Mouse (Mus musculus) liver, embryonic 14.5 days (tissue): ENCODE results near the gene Pappa. TPM values are rescaled to one million over a fixed set of nuclear protein-coding genes. Genes with fewer than 3 reads are reported as not detected.

Experiments used
- ATAC-seq: fragments of 200-750 bp; cut with Nextera tagmentation; 2 replicates; pipeline ENCODE4 v1.8.0; 2017; ENCODE audit warnings: moderate number of reproducible peaks, mild to moderate bottlenecking, moderate library complexity; ENCODE audit not compliant: insufficient read depth
- DNase-seq, 3 experiments: peaks; one replicate each; pipeline ENCODE4 v3.0.0-alpha.2; 2012 to 2013; ENCODE audit warnings: low read depth in 3 of 3, low spot score in 3 of 3
- H3K27ac ChIP-seq: fragments of 300-500 bp; sonication (generic); 2 replicates; pipeline ENCODE4 v1.5.1; 2014; ENCODE audit warnings: moderate library complexity, mild to moderate bottlenecking, control low read depth, inconsistent platforms
- H3K27me3 ChIP-seq: fragments of 300-500 bp; sonication (generic); 2 replicates; pipeline ENCODE4 v1.6.1; 2014; ENCODE audit warnings: mild to moderate bottlenecking, low read length, moderate library complexity; ENCODE audit not compliant: control insufficient read depth, insufficient read depth
- H3K36me3 ChIP-seq: fragments of 300-500 bp; sonication (generic); replicated peaks from 2 replicates; pipeline ENCODE4 v1.6.1; 2014; ENCODE audit warnings: low read depth; ENCODE audit not compliant: control insufficient read depth, insufficient read depth
- H3K4me1 ChIP-seq, 2 experiments: fragments of 200-500 bp in 1 of 2; fragments of 300-500 bp in 1 of 2; sonication (generic) in 1 of 2; replicated peaks; 2 replicates each; pipeline ENCODE4 v1.6.1; 2012 to 2014; ENCODE audit warnings: antibody characterized with exemption in 1 of 2, inconsistent platforms in 1 of 2, low read length in 1 of 2; ENCODE audit not compliant: control insufficient read depth in 2 of 2, insufficient read depth in 2 of 2
- H3K4me2 ChIP-seq: fragments of 300-500 bp; sonication (generic); 2 replicates; pipeline ENCODE4 v1.6.1; 2014; ENCODE audit warnings: low read depth, mild to moderate bottlenecking, control low read depth, moderate library complexity
- H3K4me3 ChIP-seq, 2 experiments: fragments of 200-500 bp in 1 of 2; fragments of 300-500 bp in 1 of 2; sonication (generic) in 1 of 2; 2 replicates each; pipeline ENCODE4 v1.5.1; 2012 to 2014; ENCODE audit warnings: low read depth in 2 of 2, low read length in 2 of 2, mild to moderate bottlenecking in 2 of 2, control low read depth in 1 of 2, inconsistent platforms in 1 of 2, moderate library complexity in 1 of 2; ENCODE audit not compliant: insufficient read depth in 1 of 2
- H3K9ac ChIP-seq: fragments of 300-500 bp; sonication (generic); replicated peaks from 2 replicates; pipeline ENCODE4 v1.6.1; 2014; ENCODE audit warnings: mild to moderate bottlenecking, control low read depth, moderate library complexity
- H3K9me3 ChIP-seq: fragments of 300-500 bp; sonication (generic); 2 replicates; pipeline ENCODE4 v1.6.1; 2016; ENCODE audit warnings: low read length, mixed read lengths; ENCODE audit not compliant: control insufficient read depth
- CTCF ChIP-seq: IDR thresholded peaks from 2 replicates; pipeline ENCODE4 v1.5.1; 2016; ENCODE audit warnings: antibody characterized with exemption, low read depth, control low read depth
- EP300 ChIP-seq: IDR thresholded peaks from 2 replicates; pipeline ENCODE4 v1.6.1; 2016; ENCODE audit warnings: antibody characterized with exemption, low read depth
- WGBS: fragments of 180-500 bp; shearing (Covaris S2); extraction: QIAGEN DNeasy Blood & Tissue Kit; methylation state at CpG from one replicate; pipeline ENCODE4 v1.1.7; 2014; ENCODE audit not compliant: insufficient replicate concordance; 5-methylcytosine and 5-hydroxymethylcytosine counted together
- polyA plus RNA-seq, 2 experiments: library from polyadenylated mRNA; depleted of rRNA in 1 of 2; stranded (reverse) in 1 of 2; unstranded in 1 of 2; fragments of >200 nt; fragmentation: Nextera tagmentation in 1 of 2; extraction: Ambion mirVana in 1 of 2; gene quantifications; 2 replicates each; pipeline versions ENCODE4 v1.2.1 to v1.2.3; 2012 to 2014

Gene Pappa
- polyA plus RNA-seq, 2 experiments = 0.01 TPM

DNA sequence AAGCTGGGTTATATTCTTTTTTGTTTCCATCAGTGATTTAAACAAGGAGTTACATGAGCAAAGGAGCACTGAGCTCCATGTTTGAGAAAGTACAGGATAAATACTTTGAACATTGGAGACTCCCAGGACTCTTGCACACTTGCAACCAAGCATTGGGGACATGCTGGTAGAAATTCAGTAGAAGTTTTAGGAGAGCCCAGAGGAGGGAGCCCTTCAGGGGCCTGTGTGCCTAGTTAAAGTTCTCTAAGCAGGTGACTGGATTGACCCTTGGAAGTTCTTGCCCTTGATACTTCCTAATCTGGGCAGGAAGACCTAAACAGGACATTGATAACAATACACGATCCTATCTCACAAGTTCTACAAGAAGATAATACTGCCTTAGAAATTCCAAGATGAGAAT lies 3.6 kb upstream of the Pappa start:
- no peak for TF ChIP-seq CTCF
- TF ChIP-seq EP300 = no peak
- Histone ChIP-seq H3K4me2 (no peak overlapping the region), H3K4me1 (no peaks in the 10 kb centered on the region), H3K27me3 (peaks cover 23% of the 10 kb centered on the region), H3K36me3 (no peaks in the 10 kb centered on the region), H3K27ac (no peak overlapping the region), H3K9me3 (no peaks in the 10 kb centered on the region), H3K9ac (no peak overlapping the region), H3K4me3 (no peak overlapping the region)
- WGBS = 52% methylated on average over 1 of the region's 1 CpGs
- DNase-seq (no peak), ATAC-seq (no peak)

DNA sequence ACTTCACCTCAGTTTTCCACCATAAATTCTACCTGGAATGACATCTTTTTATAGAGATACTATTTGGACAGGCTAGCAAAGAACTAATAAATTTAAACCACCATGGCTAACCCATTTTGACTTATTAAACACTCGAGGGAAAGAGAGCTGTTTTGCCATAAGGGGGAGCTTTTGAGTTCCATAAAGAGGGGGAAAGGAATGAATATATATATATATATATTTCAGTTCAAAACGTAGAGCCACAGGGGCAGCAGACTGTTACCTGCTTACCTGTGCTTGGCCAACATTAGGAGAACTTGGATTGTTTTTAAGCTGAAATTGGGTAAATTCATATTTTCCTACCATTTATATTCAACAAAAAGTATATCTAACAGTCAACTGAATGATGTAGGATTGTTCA lies 1.1 kb upstream of the Pappa start:
- H3K4me2 ChIP-seq = no peak overlapping the region

DNA sequence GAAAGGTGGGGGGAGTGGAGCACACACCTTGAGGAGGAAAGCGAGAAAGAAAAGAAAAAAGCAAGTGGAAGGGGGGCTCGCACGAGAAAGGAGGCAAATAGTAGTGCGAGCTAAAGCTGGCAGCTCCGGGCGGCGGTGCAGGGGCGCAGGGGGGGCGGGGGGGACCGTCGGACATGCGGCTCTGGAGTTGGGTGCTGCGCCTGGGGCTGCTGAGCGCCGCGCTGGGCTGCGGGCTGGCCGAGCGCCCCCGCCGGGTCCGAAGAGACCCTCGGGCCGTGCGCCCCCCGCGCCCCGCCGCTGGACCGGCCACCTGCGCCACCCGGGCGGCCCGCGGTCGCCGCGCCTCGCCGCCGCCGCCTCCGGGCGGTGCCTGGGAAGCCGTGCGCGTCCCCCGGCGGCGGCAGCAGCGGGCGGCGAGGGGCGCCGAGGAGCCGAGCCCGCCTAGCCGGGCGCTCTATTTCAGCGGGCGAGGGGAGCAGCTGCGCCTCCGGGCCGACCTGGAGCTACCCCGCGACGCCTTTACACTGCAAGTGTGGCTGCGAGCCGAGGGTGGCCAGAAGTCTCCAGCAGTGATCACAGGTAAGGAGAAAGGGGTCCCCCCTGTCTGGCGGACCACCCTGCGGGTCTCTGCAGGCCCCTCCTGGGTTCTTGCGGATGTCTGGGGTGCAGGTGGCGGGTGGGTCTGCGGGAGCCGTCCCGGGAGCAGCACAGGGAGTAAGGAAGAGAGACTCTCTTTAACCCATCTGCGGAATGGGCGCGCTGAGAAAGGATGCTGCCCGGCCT lies 586 bp downstream of the Pappa start:
- H3K27me3 ChIP-seq = peaks cover 28% of the 10 kb centered on the region
- H3K4me1 ChIP-seq = no peaks in the 10 kb centered on the region
- H3K9ac ChIP-seq = no peak overlapping the region
- TF ChIP-seq EP300 (no peak), CTCF (no peak)
- ATAC-seq (no peak), DNase-seq (no peak)
- H3K4me3 ChIP-seq = peak overlapping the region in 1 of 2 experiments; percentile 40; a peak in 3 of 4 replicates
- H3K27ac ChIP-seq = no peak overlapping the region
- H3K36me3 ChIP-seq = no peaks in the 10 kb centered on the region
- peak overlapping the region; percentile 52 for H3K4me2 ChIP-seq
- H3K9me3 ChIP-seq = no peaks in the 10 kb centered on the region
- 4% methylated on average over 29 of the region's 80 CpGs for WGBS

More for the DNA sequence above, 1.1 kb upstream of the Pappa start:
- H3K36me3 ChIP-seq = no peaks in the 10 kb centered on the region
- no peak overlapping the region for H3K4me3 ChIP-seq
- H3K9me3 ChIP-seq = no peaks in the 10 kb centered on the region
- ATAC-seq = no peak
- no peak overlapping the region for H3K9ac ChIP-seq
- peaks cover 28% of the 10 kb centered on the region for H3K27me3 ChIP-seq
- WGBS = 0% methylated on average over 2 of the region's 2 CpGs
- no peaks in the 10 kb centered on the region for H3K4me1 ChIP-seq
- no peak for DNase-seq
- H3K27ac ChIP-seq = no peak overlapping the region
- TF ChIP-seq EP300 = no peak
- TF ChIP-seq CTCF = no peak

DNA sequence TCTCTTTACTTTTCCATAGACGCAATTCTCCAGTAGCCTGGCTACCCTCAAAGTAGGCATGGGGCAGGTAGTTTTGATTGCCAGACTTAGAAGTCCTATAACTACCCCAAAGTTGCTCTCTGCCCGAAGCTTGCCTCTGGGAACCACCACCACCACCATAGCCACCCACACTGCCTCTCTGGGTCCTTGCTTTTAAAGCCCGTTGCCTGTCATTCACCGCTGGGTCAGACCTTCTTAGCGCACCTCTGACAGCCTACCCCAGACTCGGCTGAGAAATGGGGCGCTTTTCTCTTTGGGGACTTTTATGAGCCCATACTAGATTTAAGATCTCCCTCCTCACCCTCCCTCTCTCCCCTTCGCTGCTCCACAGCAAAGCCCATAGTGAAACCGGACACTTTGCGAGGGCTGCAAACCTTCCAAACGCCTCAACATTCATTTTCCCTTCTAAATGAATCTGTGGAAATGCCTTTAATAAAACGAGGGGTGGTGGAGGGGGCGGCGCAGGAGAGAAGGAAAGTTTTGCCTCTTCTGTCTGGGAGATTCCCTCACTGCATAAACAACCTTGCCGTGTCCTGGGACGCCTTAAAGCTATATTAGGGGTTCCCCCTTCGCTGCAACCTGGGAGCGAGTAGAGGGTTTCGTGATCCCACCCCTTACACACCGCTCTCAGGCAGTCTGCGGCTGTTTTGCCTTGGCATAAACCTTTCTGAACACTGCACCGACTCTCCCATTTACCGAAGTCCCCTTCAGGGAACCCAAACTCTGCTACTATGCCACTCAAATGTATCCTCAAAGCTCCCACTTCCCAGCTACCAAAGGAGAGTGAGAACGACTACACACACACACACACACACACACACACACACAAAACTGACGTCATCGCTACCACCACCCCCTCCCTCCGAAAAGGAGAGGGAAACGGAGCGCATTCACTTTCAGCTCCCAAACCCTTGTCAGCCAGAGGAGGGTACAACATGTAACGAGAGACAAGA lies 1.7 kb downstream of the Pappa start:
- no peak overlapping the region for H3K27ac ChIP-seq
- DNase-seq = no peak

More for the DNA sequence above, 1.7 kb downstream of the Pappa start:
- peaks cover 28% of the 10 kb centered on the region for H3K27me3 ChIP-seq
- H3K4me2 ChIP-seq = peak overlapping the region; percentile 49
- H3K4me3 ChIP-seq = peak overlapping the region; percentile 31 to 32
- under 1% methylated on average over 30 of the region's 30 CpGs for WGBS
- no peak for ATAC-seq
- H3K4me1 ChIP-seq = no peaks in the 10 kb centered on the region
- no peak overlapping the region for H3K9ac ChIP-seq
- H3K36me3 ChIP-seq = no peaks in the 10 kb centered on the region
- no peaks in the 10 kb centered on the region for H3K9me3 ChIP-seq
- TF ChIP-seq CTCF (no peak), EP300 (no peak)
